Mouse (Mus musculus) neutrophil, adult 5-6 weeks (primary cell): Measurements from ENCODE around the gene Hps5. TPM values are rescaled to one million over a fixed set of nuclear protein-coding genes. Genes with fewer than 3 reads are reported as not detected.
"Not testable (repeated sequence)": the region's sequence is repeated elsewhere in the genome, so short reads cannot be mapped to it uniquely, and the experiment has no call there.

Experiments
- ATAC-seq: fragments of 151-379, 151-347 bp; 2 replicates; pipeline ENCODE4 v1.8.0; 2017; ENCODE audit warnings: mild to moderate bottlenecking, moderate TSS enrichment; ENCODE audit not compliant: insufficient number of reproducible peaks, poor library complexity, low FRiP score, severe bottlenecking; ENCODE audit errors: extremely low read depth
- total RNA-seq: library from RNA; stranded (forward); fragments of 200-1000 nt; gene quantifications from 2 replicates; pipeline ENCODE4 v1.2.3, GENCODE M21; 2017

Hps5 gene
- 48.5 and 56.5 TPM in 2 replicates for total RNA-seq

- peak; percentile 99 for ATAC-seq
Observed at GRCm38 (mm10) chr7:46795287-46796205, at the start of gene Hps5, which contains the start of gene Gtf2h1. Gene Hps5, minus strand, starts transcription at chr7:46796064. Gene Gtf2h1, plus strand, starts transcription at chr7:46796103.

GRCm38 (mm10) chr7:46845211-46845977, 49.5 kb upstream of the Hps5 start:
- ATAC-seq, result peak; percentile 84

GRCm38 (mm10) chr7:46843576-46843975, 47.7 kb upstream of the Hps5 start:
- no peak for ATAC-seq

- ATAC-seq, result no peak
Observed at GRCm38 (mm10) chr7:46842278-46842677, 46.4 kb upstream of the Hps5 start.

- ATAC-seq, result no peak
Observed at GRCm38 (mm10) chr7:46840787-46841525, 45.1 kb upstream of the Hps5 start, which contains the start of gene Ldha. Gene Ldha, plus strand, starts transcription at chr7:46841475.

- no peak for ATAC-seq
Observed at GRCm38 (mm10) chr7:46840326-46840725, 44.5 kb upstream of the Hps5 start.

- ATAC-seq, result no peak
Observed at GRCm38 (mm10) chr7:46839861-46840260, 44.0 kb upstream of the Hps5 start.

- no peak for ATAC-seq
Observed at GRCm38 (mm10) chr7:46839446-46839845, 43.6 kb upstream of the Hps5 start.

- ATAC-seq, result peak; percentile 51
Observed at GRCm38 (mm10) chr7:46838891-46839302, 43.0 kb upstream of the Hps5 start.

- ATAC-seq, result no peak
Observed at GRCm38 (mm10) chr7:46838104-46838671, 42.3 kb upstream of the Hps5 start.

- ATAC-seq, result no peak
Observed at GRCm38 (mm10) chr7:46837073-46837472, 41.2 kb upstream of the Hps5 start.

GRCm38 (mm10) chr7:46836357-46836756, 40.5 kb upstream of the Hps5 start:
- ATAC-seq, result no peak

GRCm38 (mm10) chr7:46834994-46835610, 39.2 kb upstream of the Hps5 start:
- no peak for ATAC-seq

GRCm38 (mm10) chr7:46833670-46834255, 37.9 kb upstream of the Hps5 start:
- ATAC-seq, result no peak

- ATAC-seq, result peak; percentile 40; the same call in 1 of the 2 replicates
Observed at GRCm38 (mm10) chr7:46833266-46833665, 37.4 kb upstream of the Hps5 start.

- ATAC-seq, result not testable (repeated sequence)
Observed at GRCm38 (mm10) chr7:46832112-46832810, 36.4 kb upstream of the Hps5 start.

GRCm38 (mm10) chr7:46831693-46832092, 35.8 kb upstream of the Hps5 start:
- ATAC-seq, result no peak
